Mouse (Mus musculus): ENCODE data around the gene Gm47429. TPM values are rescaled to one million over a fixed set of nuclear protein-coding genes. Genes with fewer than 3 reads are reported as not detected.

Gene Gm47429
- polyA plus RNA-seq (2015; fragmentation: Nextera tagmentation; extraction: Ambion mirVana): not detected in 2 replicates

DNA sequence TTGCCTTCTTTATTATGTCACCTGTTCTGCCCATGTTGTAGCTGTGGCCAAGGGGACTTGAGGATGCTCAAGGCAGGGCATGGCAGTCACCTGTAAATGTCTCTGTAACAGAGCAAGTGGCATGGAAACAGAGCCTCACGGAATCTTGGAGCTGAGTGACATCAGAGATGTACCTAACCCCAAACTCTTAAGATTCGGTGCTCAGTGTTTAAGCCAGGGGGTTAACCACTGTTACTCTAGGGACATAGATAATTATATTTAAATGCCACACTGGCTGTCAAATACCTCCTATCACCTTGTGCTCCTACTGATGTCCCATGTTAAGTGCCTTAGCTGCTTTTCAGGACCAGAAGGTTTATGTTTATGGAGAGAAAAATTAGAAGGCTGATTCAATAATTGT, at the start of gene Gm47429:
TSS of gene Gm47429 (minus strand) at position 101 of the 400 bp plus-strand sequence.

DNA sequence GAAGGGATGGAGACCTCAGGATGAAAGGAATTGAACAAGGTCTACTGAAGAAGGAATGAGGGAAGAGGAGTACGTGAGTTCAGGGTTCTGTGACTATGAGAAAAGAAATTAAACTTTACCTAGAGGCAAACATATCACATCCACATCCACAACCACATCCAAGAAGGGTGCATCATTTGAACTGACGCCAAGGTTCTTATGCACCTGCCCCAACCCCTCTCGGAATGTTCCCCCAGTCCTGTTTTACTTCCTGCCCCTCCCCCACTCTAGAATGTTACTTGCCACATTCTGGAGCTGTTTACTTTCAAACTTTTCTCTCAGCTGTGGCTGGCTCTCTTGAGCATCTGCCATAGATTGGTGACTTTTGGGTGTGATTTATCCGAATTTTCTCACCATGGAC, 23.3 kb upstream of the Gm47429 start, which contains the start of gene Nutm2:
TSS of gene Nutm2 (plus strand) at position 301 of the 400 bp plus-strand sequence.

DNA sequence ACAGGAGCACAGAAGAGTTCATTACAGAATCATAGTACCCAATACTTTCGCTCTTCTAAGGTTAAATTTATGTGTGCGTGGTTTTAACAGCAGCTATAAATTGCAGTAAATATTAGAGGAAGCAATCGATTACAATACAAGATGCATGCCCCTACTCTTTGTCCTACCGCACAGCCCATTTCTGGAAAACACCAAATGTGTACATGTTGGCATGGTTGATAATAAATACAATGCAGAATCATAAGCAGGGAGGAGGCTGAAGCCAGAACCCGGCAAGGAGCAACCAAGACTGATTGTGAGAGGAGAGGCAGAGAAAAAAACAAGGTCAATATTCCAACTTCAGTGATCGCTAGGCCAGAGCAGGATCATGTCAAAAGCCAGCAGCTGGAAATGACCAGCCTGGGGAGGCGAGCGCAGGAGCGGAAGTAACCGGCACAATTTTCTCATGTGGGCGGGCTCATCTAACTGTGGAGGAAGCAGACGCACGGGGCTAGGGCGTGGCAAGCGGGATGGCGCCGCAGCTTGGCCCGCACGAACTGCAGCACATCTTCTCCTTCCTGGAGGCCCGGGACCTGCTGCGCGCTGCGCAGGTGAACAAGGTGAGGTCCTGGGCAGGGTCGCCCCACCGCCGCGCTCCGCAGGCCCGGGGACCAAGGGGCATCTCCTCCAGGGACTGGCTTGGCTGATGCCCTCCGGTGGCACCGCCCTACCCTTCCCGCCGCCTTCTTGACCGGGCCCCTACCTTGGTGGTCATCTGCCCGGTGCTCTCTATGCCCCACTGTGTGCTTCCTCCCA, 26.1 kb downstream of the Gm47429 start, which contains the start of gene Fbxw17:
TSS of gene Fbxw17 (plus strand) at position 476 of the 795 bp plus-strand sequence.

Other genes with a start within 250 kb of the Gm47429 start
- gene Gm906, start 193.6 kb downstream of the Gm47429 start, polyA plus RNA-seq (2015; fragmentation: Nextera tagmentation; extraction: Ambion mirVana): not detected in 2 replicates
- 19.1 and 20.4 TPM in 2 replicates for gene Fbxw17, start 26.0 kb downstream of the Gm47429 start, polyA plus RNA-seq (2015; fragmentation: Nextera tagmentation; extraction: Ambion mirVana)
- gene Nutm2, start 23.4 kb upstream of the Gm47429 start, polyA plus RNA-seq (2015; fragmentation: Nextera tagmentation; extraction: Ambion mirVana): not detected in 2 replicates
- not detected in 2 replicates for gene Gm904, start 199.3 kb upstream of the Gm47429 start, polyA plus RNA-seq (2015; fragmentation: Nextera tagmentation; extraction: Ambion mirVana)